Mouse (Mus musculus) CH12.LX (cell line): ENCODE measurements around the gene Stfa2l1. TPM values are rescaled to one million over a fixed set of nuclear protein-coding genes. Genes with fewer than 3 reads are reported as not detected.
"Not testable (repeated sequence)": the region's sequence is repeated elsewhere in the genome, so short reads cannot be mapped to it uniquely, and the experiment has no call there.

ENCODE experiments used
- DNase-seq: peaks from one replicate; pipeline ENCODE4 v3.0.0-alpha.2; 2013; ENCODE audit errors: extremely low read depth
- H3K27ac ChIP-seq: 2 replicates; pipeline ENCODE4 v1.5.1; 2012; ENCODE audit warnings: low read depth, mild to moderate bottlenecking, control low read depth, moderate library complexity; ENCODE audit not compliant: insufficient read depth
- H3K27me3 ChIP-seq: replicated peaks from 2 replicates; pipeline ENCODE3; 2012; ENCODE audit warnings: inconsistent platforms
- H3K36me3 ChIP-seq, 2 experiments: replicated peaks in 1 of 2; 2 replicates each; pipeline versions ENCODE3 to v1.6.1; 2012; ENCODE audit warnings: inconsistent platforms in 1 of 2, low read length in 1 of 2, mild to moderate bottlenecking in 1 of 2, mixed read lengths in 1 of 2, moderate library complexity in 1 of 2; ENCODE audit not compliant: control insufficient read depth in 1 of 2, insufficient read depth in 1 of 2
- H3K4me1 ChIP-seq, 2 experiments: 2 replicates each; pipeline ENCODE4 v1.6.1; 2012; ENCODE audit warnings: inconsistent platforms in 1 of 2, moderate library complexity in 1 of 2; ENCODE audit not compliant: insufficient read depth in 2 of 2, control insufficient read depth in 1 of 2
- H3K4me2 ChIP-seq: 2 replicates; pipeline ENCODE4 v1.6.1; 2012; ENCODE audit warnings: low read depth, mild to moderate bottlenecking, control low read depth; ENCODE audit not compliant: poor library complexity, insufficient read depth, severe bottlenecking
- H3K4me3 ChIP-seq, 3 experiments: fragments of 150-350 bp in 1 of 3; sonication (generic) in 1 of 3; replicated peaks in 1 of 3; 2 replicates each; pipeline versions ENCODE3 to v1.5.1; 2011 to 2012; ENCODE audit warnings: low read depth in 2 of 3, low read length in 2 of 3, mild to moderate bottlenecking in 2 of 3, moderate library complexity in 2 of 3, control low read depth in 1 of 3, improper control_type of control experiment in 1 of 3, inconsistent platforms in 1 of 3, mixed read lengths in 1 of 3; ENCODE audit not compliant: poor library complexity in 1 of 3
- H3K79me2 ChIP-seq: replicated peaks from 2 replicates; pipeline ENCODE4 v1.6.1; 2012; ENCODE audit warnings: mild to moderate bottlenecking, moderate library complexity; ENCODE audit not compliant: control insufficient read depth, poor library complexity, insufficient read depth, severe bottlenecking; ENCODE audit errors: extremely low read depth
- H3K9ac ChIP-seq: 2 replicates; pipeline ENCODE4 v1.6.1; 2012; ENCODE audit warnings: low read depth, mild to moderate bottlenecking, control low read depth, moderate library complexity; ENCODE audit not compliant: insufficient read depth
- H3K9me3 ChIP-seq: replicated peaks from 2 replicates; pipeline ENCODE3; 2012; ENCODE audit warnings: low read length, inconsistent platforms, mixed read lengths
- CHD1 ChIP-seq: IDR thresholded peaks from 2 replicates; pipeline ENCODE4 v1.6.1; 2012; ENCODE audit warnings: low read depth, low read length, improper control_type of control experiment, inconsistent platforms
- CTCF ChIP-seq, 2 experiments: IDR thresholded peaks in 1 of 2; conservative IDR thresholded peaks in 1 of 2; 2 replicates each; pipeline ENCODE4 v1.5.1; 2011 to 2012; ENCODE audit warnings: low read depth in 2 of 2, low read length in 2 of 2, improper control_type of control experiment in 1 of 2, inconsistent platforms in 1 of 2, mild to moderate bottlenecking in 1 of 2, moderate library complexity in 1 of 2
- E2F4 ChIP-seq: IDR thresholded peaks from 2 replicates; pipeline ENCODE4 v1.6.1; 2011; ENCODE audit warnings: low read depth, low read length, improper control_type of control experiment; ENCODE audit not compliant: insufficient replicate concordance
- ETS1 ChIP-seq: conservative IDR thresholded peaks from 2 replicates; pipeline ENCODE4 v1.6.1; 2012; ENCODE audit warnings: low read depth, mild to moderate bottlenecking, inconsistent platforms, low read length, improper control_type of control experiment, moderate library complexity
- HCFC1 ChIP-seq: IDR thresholded peaks from 2 replicates; pipeline ENCODE4 v1.6.1; 2012; ENCODE audit warnings: low read depth, mild to moderate bottlenecking, inconsistent platforms, low read length, improper control_type of control experiment
- JUN ChIP-seq: IDR thresholded peaks from 2 replicates; pipeline ENCODE4 v1.6.1; 2011; ENCODE audit warnings: low read depth, mild to moderate bottlenecking, low read length, improper control_type of control experiment, moderate library complexity; ENCODE audit not compliant: insufficient read depth
- JUND ChIP-seq: conservative IDR thresholded peaks from 2 replicates; pipeline ENCODE4 v1.6.1; 2011; ENCODE audit warnings: low read depth, low read length, improper control_type of control experiment
- MAFK ChIP-seq: IDR thresholded peaks from 2 replicates; pipeline ENCODE4 v1.6.1; 2011; ENCODE audit warnings: low read length, improper control_type of control experiment; ENCODE audit not compliant: insufficient replicate concordance
- MEF2A ChIP-seq: IDR thresholded peaks from 2 replicates; pipeline ENCODE4 v1.6.1; 2014; ENCODE audit warnings: low read depth, mild to moderate bottlenecking, inconsistent platforms, low read length, improper control_type of control experiment, borderline replicate concordance
- NRF1 ChIP-seq: IDR thresholded peaks from 2 replicates; pipeline ENCODE4 v1.6.1; 2014; ENCODE audit warnings: low read depth, mild to moderate bottlenecking, inconsistent platforms, low read length, improper control_type of control experiment, moderate library complexity
- POLR2AphosphoS2 ChIP-seq: IDR thresholded peaks from 2 replicates; pipeline ENCODE4 v1.6.1; 2011; ENCODE audit warnings: low read depth, low read length, improper control_type of control experiment
- RAD21 ChIP-seq: IDR thresholded peaks from 2 replicates; pipeline ENCODE4 v1.6.1; 2011; ENCODE audit warnings: low read depth, mild to moderate bottlenecking, low read length, improper control_type of control experiment, moderate library complexity
- RCOR1 ChIP-seq: conservative IDR thresholded peaks from 2 replicates; pipeline ENCODE4 v1.6.1; 2012; ENCODE audit warnings: low read depth, mild to moderate bottlenecking, inconsistent platforms, low read length, improper control_type of control experiment
- SIN3A ChIP-seq: IDR thresholded peaks from 2 replicates; pipeline ENCODE4 v1.6.1; 2012; ENCODE audit warnings: low read length, improper control_type of control experiment, inconsistent platforms
- TBP ChIP-seq: conservative IDR thresholded peaks from 2 replicates; pipeline ENCODE4 v1.6.1; 2011; ENCODE audit warnings: low read depth, low read length, improper control_type of control experiment
- UBTF ChIP-seq: IDR thresholded peaks from 2 replicates; pipeline ENCODE4 v1.6.1; 2012; ENCODE audit warnings: low read depth, mild to moderate bottlenecking, inconsistent platforms, low read length, improper control_type of control experiment, moderate library complexity
- USF1 ChIP-seq: IDR thresholded peaks from 2 replicates; pipeline ENCODE4 v1.6.1; 2014; ENCODE audit warnings: low read depth, mild to moderate bottlenecking, inconsistent platforms, low read length, improper control_type of control experiment
- USF2 ChIP-seq: conservative IDR thresholded peaks from 2 replicates; pipeline ENCODE4 v1.6.1; 2011; ENCODE audit warnings: low read depth, low read length, improper control_type of control experiment
- ZKSCAN1 ChIP-seq: IDR thresholded peaks from 2 replicates; pipeline ENCODE4 v1.6.1; 2012; ENCODE audit warnings: low read depth, inconsistent platforms, low read length, improper control_type of control experiment, borderline replicate concordance
- dilution Hi-C: fragments of 300-500 bp; cut with MboI; formaldehyde crosslinking; loops from 2 replicates; pipeline ENCODE4 v1.14.3; 2020; ENCODE audit warnings: low sequenced_read_pairs; ENCODE audit not compliant: extremely low pct_unique_long_range_greater_than_20kb, extremely low pct_ligation_motif_present
- in situ Hi-C: fragments of 300-500 bp; cut with MboI; formaldehyde crosslinking; loops from 3 replicates; pipeline ENCODE4 v1.14.3; 2019; ENCODE audit warnings: low sequenced_read_pairs, low pct_ligation_motif_present, low pct_unique_long_range_greater_than_20kb, mixed read lengths
- polyA plus RNA-seq: library from polyadenylated mRNA; unstranded; fragments of >175 nt; gene quantifications from 2 replicates; pipeline ENCODE4 v1.2.1, GENCODE M21; 2012; ENCODE audit warnings: low read depth; ENCODE audit not compliant: insufficient read length
- total RNA-seq, 2 experiments: library from RNA; depleted of rRNA; stranded (reverse); fragments of 300-350 nt in 1 of 2; fragments of >200 nt in 1 of 2; gene quantifications; 2 replicates each; pipeline ENCODE4 v1.2.3; 2012 to 2014

Gene Stfa2l1
- total RNA-seq (2012; rRNA removed) (not detected in 2 replicates), total RNA-seq (2014; rRNA removed) (not detected in 2 replicates), polyA plus RNA-seq (not detected in 2 replicates)

GRCm38 (mm10) chr16:36156402-36156975 is at the start of gene Stfa2l1:
Gene Stfa2l1 (plus strand): TSS chr16:36156811.
- Histone ChIP-seq H3K9ac (no peak within 1 kb of the TSS), H3K79me2 (no peaks in the 10 kb centered on the region), H3K4me1 (no peaks in the 10 kb centered on the region), H3K27ac (no peak within 1 kb of the TSS), H3K36me3 (no peaks in the 10 kb centered on the region), H3K4me3 (no peak within 1 kb of the TSS), H3K4me2 (no peak within 1 kb of the TSS), H3K9me3 (no peaks in the 10 kb centered on the region), H3K27me3 (no peaks in the 10 kb centered on the region)
- in situ Hi-C loops: no loop called here
- dilution Hi-C loops: no loop called here
- DNase-seq: no peak
- no peak for TF ChIP-seq MAFK

DNA sequence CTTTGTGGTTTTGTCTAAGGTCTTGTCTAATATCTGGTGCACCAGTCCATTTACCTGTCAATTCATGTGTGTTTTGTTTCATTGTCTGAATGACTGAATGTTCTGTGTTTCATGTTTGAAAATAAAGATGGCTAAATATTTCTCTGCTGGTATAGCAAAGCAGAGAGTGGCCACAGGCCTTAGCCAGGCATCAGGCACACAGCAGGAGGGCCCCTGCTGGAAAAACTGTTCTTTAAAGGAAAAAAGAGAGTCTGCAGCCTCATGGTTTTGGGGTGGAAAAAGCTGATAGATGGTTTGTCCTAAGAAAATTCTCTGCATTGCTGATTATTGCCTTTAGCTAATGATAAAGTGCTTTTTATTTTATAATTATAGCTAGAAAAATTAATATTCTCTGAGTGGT is 45.1 kb upstream of the Stfa2l1 start:
- dilution Hi-C loops, H3K36me3 ChIP-seq, H3K27me3 ChIP-seq, H3K27ac ChIP-seq, H3K4me1 ChIP-seq, H3K9ac ChIP-seq, H3K4me3 ChIP-seq, H3K79me2 ChIP-seq, in situ Hi-C loops, H3K9me3 ChIP-seq, H3K4me2 ChIP-seq, DNase-seq: not testable (repeated sequence)

DNA sequence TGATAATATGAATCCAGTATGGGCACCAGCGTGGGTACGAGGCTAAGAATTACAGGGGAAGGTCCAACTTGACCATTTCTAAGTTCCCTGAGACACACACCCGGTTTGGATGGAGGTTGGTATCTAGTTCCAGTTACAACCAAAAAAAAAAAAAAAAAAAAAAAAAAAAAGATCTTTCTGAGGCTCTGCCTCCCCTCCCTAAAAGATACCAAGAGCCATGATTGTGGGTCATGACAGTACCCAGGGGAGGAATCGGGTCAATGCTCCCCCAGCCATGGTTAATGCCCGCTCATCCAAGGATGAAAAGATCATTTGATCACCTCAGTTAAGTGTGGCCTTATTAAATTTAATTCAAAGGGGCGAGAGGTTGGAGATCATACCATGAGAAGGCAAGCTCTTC is 40.9 kb upstream of the Stfa2l1 start:
- dilution Hi-C loops, DNase-seq, in situ Hi-C loops, H3K4me2 ChIP-seq, H3K36me3 ChIP-seq, H3K4me1 ChIP-seq, H3K79me2 ChIP-seq, H3K27ac ChIP-seq, H3K4me3 ChIP-seq, H3K9ac ChIP-seq, H3K9me3 ChIP-seq, H3K27me3 ChIP-seq: not testable (repeated sequence)

DNA sequence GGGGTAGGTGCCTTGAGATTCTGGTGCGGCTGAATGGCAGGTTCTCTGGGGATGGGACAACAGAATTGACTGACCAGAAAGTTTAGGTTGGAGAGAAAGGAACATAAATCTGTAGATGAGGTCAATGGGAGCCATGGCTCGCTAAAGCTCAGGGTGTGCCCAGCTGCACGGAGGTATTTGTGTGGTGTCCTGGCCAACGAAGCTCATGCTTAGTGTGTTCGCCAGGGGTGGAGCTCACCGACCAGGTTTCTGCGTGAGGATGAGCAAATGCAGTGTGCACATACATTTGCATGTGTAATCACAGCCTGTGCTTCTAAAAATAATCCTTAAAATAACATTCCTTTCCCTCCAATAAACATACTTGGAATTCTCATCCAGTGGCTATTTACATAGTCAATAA is 28.5 kb upstream of the Stfa2l1 start:
- no peaks in the 10 kb centered on the region for H3K36me3 ChIP-seq
- no peak overlapping the region for H3K27ac ChIP-seq
- no peak for TF ChIP-seq UBTF
- TF ChIP-seq ETS1: no peak
- TF ChIP-seq HCFC1: no peak
- TF ChIP-seq RAD21: no peak
- TF ChIP-seq RCOR1: no peak
- no peak for TF ChIP-seq POLR2AphosphoS2
- TF ChIP-seq CTCF (conservative IDR thresholded peaks at IDR 0.05 in 1 of 2, IDR thresholded peaks at IDR 0.05 in 1 of 2; ENCODE audit: low read depth in 2 of 2, low read length in 2 of 2): no peak
- TF ChIP-seq NRF1: no peak
- no peak for TF ChIP-seq JUND
- no peak for TF ChIP-seq E2F4
- TF ChIP-seq ZKSCAN1: no peak
- TF ChIP-seq CHD1: no peak
- no peak for TF ChIP-seq TBP
- no peak for TF ChIP-seq SIN3A
- no peak for TF ChIP-seq MEF2A
- no peak for TF ChIP-seq JUN
- TF ChIP-seq USF1: no peak
- TF ChIP-seq USF2: no peak
- TF ChIP-seq, all 38 proteins: peak for 0
- no peaks in the 10 kb centered on the region for H3K79me2 ChIP-seq
- in situ Hi-C loops (no loop called here), dilution Hi-C loops (no loop called here)
- H3K4me1 ChIP-seq: no peaks in the 10 kb centered on the region
- no peak overlapping the region for H3K9ac ChIP-seq
- no peak for DNase-seq
- no peaks in the 10 kb centered on the region for H3K9me3 ChIP-seq
- H3K4me2 ChIP-seq: no peak overlapping the region
- H3K4me3 ChIP-seq: no peak overlapping the region
- H3K27me3 ChIP-seq: no peaks in the 10 kb centered on the region
